Mouse (Mus musculus) layer of hippocampus, adult 6 months (tissue): ENCODE data around the gene Ebf4. TPM values are rescaled to one million over a fixed set of nuclear protein-coding genes. Genes with fewer than 3 reads are reported as not detected.

ENCODE experiments used
- long read RNA-seq, 2 experiments: library from polyadenylated mRNA; unstranded; transcript quantifications; one replicate each; pipeline ENCODE4 v2.0.0; 2019 to 2020
- polyA plus RNA-seq: library from polyadenylated mRNA; unstranded; fragments of <200 nt; fragmentation: Nextera tagmentation; gene quantifications from 2 replicates; pipeline ENCODE4 v1.2.3, GENCODE M21; 2021

Ebf4 gene
- polyA plus RNA-seq: 0.77 and 1.0 TPM in 2 replicates
- long read RNA-seq, experiment 1, partial matches to known transcripts: 1 of 2 reads
- long read RNA-seq, experiment 1, other reads (novel, unspliced or antisense): 1 of 2 reads
- long read RNA-seq, experiment 2, partial matches to known transcripts: 2 of 2 reads
- long read RNA-seq, experiment 2, other reads (novel, unspliced or antisense): 0 of 2 reads

GRCm38 (mm10) chr2:130294936-130295277, at the start of gene Ebf4:
Ebf4 (plus strand) TSS chr2:130295169.

DNA sequence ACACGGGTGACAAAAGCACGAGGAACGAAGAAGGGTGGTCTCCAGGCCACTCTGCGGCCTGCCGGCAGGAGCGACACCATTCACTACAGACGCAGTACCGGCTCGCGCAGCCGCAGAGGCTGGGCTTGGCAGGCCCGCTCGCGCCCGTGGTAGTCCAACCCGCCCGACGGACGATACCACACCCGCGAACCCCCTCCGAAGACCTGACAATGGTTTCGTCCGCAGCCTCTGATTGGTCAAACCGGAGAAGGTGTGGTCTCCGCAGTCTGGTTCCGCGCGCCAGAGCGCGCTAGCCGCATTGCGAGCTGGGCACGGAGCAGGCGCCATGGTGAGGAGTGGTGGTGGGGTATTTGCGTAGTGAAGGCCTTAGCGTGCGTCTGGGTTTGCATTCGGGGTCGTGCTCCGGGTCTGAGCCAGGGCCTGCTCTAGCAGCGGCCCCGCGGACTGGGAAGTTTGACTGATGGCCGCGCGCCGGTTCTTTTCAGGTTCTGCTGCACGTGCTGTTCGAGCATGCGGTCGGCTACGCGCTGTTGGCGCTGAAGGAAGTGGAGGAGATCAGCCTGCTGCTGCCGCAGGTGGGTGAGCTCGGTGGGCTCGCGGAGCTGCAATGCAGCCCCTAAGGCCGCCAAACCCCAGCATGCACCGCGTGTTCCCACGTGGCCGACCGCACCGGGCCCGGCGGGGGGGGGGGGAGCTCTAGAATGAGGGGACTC, 20.7 kb upstream of the Ebf4 start, which contains the start of gene Nop56:
Nop56 (plus strand) TSS at position 282 of the 713 bp plus-strand sequence.

DNA sequence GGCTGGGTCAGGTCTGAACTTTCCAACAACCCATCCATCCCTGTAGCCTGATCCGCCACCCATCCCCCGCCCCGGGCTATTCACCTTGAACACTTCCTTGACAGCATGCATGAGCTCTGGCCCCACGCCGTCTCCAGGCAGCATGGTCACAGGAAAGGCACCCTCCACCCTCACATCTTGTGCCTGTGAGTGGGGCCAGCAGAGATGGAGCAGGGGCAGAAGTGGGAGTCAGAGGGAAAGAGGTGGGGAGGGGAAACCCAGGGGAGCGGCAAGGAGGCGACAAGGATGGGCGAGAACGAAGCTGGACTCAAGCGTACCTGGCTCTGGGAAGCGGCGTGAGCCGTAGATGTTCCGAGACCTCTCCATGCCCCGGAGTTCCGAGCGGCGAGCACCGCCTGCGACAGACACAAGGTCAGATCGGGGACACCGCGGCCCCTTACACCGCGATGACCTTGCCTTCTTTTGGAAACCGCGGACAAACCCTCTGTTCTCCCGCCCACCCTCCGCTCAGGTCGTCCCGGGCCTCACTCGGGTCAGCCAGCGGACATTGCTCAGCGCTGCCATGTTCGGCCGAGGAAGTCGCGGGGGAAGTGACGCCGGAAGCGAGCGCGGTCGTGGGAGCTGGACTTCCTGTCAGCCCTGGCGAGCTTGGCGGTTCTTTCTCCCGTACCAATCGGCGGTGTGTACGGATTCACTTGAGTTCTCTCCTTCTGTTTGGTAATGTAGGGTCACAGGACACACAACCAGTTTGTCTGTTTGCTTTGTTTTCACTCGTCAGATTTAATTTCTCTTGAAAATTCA, 10.9 kb upstream of the Ebf4 start, which contains the start of gene Idh3b:
Idh3b (minus strand) TSS at position 694 of the 801 bp plus-strand sequence.

DNA sequence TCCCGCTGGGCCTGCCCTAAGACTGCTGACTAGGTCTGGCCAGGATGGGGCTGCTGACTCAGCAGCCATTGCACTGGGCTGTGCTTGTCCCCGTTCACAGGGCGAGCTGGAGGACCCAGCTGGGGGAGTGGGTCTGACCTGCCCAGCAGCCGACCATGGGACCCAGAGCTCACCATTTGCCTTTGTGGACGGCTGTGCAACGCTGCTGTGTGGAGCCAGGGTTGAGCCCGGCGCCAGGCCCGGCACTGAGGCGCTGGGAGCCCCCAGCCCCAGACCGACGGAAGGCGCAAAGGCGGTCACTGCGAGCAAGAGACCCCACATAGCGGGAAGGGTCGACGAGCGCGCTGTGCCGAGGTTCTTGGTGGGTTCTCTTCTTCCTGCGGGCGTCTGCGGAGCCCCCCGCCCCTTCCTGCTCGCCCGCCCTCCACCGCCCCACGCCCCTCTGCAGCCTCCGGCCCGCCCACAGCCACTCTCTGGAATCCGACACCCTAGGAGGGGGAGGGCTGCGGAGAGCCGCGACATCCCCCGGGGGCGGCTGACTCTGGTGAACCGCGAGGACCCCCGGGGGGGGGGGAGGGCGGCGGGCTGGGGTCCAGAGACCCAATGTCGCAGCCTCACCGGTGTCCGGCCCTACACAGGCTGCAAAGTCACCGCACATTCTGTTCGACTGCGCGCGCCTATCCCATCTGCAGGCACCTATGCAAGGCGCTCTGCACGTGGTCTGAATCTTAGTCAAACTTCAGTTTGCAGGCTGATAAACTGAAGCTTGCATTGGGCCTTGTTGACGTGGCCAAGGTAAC, 102.4 kb downstream of the Ebf4 start, which contains the start of gene Cpxm1:
Cpxm1 (minus strand) TSS at position 389 of the 800 bp plus-strand sequence.

GRCm38 (mm10) chr2:130404939-130405338, 110.0 kb downstream of the Ebf4 start, which contains the start of the genes Gm28372 and 1700020A23Rik:
Gm28372 (plus strand) TSS chr2:130405239.
1700020A23Rik (plus strand) TSS chr2:130405259.

GRCm38 (mm10) chr2:130406178-130406577, 111.2 kb downstream of the Ebf4 start, which contains the start of gene Tmem239:
Tmem239 (plus strand) TSS chr2:130406478.

Other genes starting within 250 kb of the Ebf4 start
- not detected in 2 replicates for gene Tgm6, start 182.8 kb upstream of the Ebf4 start, polyA plus RNA-seq
- gene Snrpb, start 115.8 kb upstream of the Ebf4 start, polyA plus RNA-seq: 240 and 241 TPM in 2 replicates
- gene Tmc2, start 100.0 kb upstream of the Ebf4 start, polyA plus RNA-seq: not detected in 2 replicates
- gene Nop56, start 20.7 kb upstream of the Ebf4 start, polyA plus RNA-seq: 71.9 and 82.8 TPM in 2 replicates
- 391 and 393 TPM in 2 replicates for gene Idh3b, start 10.6 kb upstream of the Ebf4 start, polyA plus RNA-seq
- 3.4 and 4.6 TPM in 2 replicates for gene Cpxm1, start 102.4 kb downstream of the Ebf4 start, polyA plus RNA-seq
- gene Gm28372, start 110.1 kb downstream of the Ebf4 start, polyA plus RNA-seq: not detected in 2 replicates
- not detected in 2 replicates for gene 1700020A23Rik, start 110.1 kb downstream of the Ebf4 start, polyA plus RNA-seq
- not detected in 2 replicates for gene Tmem239, start 111.3 kb downstream of the Ebf4 start, polyA plus RNA-seq
- 38.8 and 40.9 TPM in 2 replicates for gene Vps16, start 129.2 kb downstream of the Ebf4 start, polyA plus RNA-seq
- 8.1 and 9.5 TPM in 2 replicates for gene Pced1a, start 129.5 kb downstream of the Ebf4 start, polyA plus RNA-seq
- gene Ptpra, start 155.1 kb downstream of the Ebf4 start, polyA plus RNA-seq: 31.9 and 37.4 TPM in 2 replicates